Mouse (Mus musculus) heart, postnatal 0 days (tissue): ENCODE measurements around the gene 1110059E24Rik.
A peak's percentile ranks its signal among the peaks of the same experiment; 100 is the strongest.

Source experiments
- CTCF ChIP-seq: IDR thresholded peaks from 2 replicates; pipeline ENCODE4 v1.5.1; 2016; ENCODE audit warnings: antibody characterized with exemption, control low read depth, low read depth
- EP300 ChIP-seq: IDR thresholded peaks from 2 replicates; pipeline ENCODE4 v1.6.1; 2016; ENCODE audit warnings: antibody characterized with exemption, low read depth

DNA sequence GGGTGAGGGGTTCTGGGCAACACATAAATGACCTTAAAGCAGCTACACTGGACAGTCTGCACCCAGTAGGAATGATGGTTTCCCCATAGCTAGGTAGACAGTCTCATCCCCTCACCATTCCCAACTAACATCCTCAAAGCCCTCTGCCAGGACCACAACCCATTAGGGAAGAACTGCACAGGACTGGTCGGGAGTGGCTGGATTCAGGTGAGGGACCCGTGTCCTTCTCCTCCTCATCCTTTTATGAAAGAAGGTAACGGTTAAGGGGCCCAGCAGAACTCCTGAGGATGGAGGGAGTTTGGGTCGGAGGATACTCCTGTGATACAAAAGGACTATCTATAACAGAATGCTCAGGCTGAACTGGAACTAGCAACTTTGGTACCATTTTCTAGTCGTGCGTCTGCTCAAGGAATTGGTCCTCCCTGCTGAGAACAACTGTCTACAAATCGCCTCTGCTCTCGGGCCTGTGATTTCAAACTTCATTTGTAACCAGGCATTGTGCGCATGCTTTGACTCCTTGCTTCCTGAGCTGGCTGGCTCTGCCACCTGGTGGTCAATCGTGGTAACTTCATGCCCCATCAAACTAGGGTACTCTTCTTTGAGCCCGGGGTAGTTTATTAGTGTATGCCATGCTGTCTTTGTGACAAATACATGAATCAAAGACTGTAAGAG is 88.9 kb downstream of the 1110059E24Rik start:
- TF ChIP-seq CTCF (peak; percentile 99), EP300 (no peak)
